Mouse (Mus musculus): ENCODE data around the gene Mtch2.
A peak's percentile ranks its signal among the peaks of the same experiment; 100 is the strongest.
"Not testable (repeated sequence)": the region's sequence is repeated elsewhere in the genome, so short reads cannot be mapped to it uniquely, and the experiment has no call there.

The Mtch2 gene

GRCm38 (mm10) chr2:90846955-90847680 is at the start of gene Mtch2:
Gene Mtch2 (plus strand): TSS chr2:90847155.
- DNase-seq, result peak; percentile 98 to 99

- no peak for DNase-seq
Observed at GRCm38 (mm10) chr2:90808241-90809126, 38.5 kb upstream of the Mtch2 start.

GRCm38 (mm10) chr2:90810751-90811150 is 36.2 kb upstream of the Mtch2 start:
- no peak for DNase-seq

- DNase-seq, result no peak
Observed at GRCm38 (mm10) chr2:90815266-90815665, 31.7 kb upstream of the Mtch2 start.

- DNase-seq, result no peak
Observed at GRCm38 (mm10) chr2:90816144-90816543, 30.8 kb upstream of the Mtch2 start.

GRCm38 (mm10) chr2:90818710-90819109 is 28.2 kb upstream of the Mtch2 start:
- DNase-seq, result no peak

GRCm38 (mm10) chr2:90820894-90821293 is 26.1 kb upstream of the Mtch2 start:
- no peak for DNase-seq

GRCm38 (mm10) chr2:90822978-90823377 is 24.0 kb upstream of the Mtch2 start:
- no peak for DNase-seq

- DNase-seq, result no peak
Observed at GRCm38 (mm10) chr2:90823781-90824180, 23.2 kb upstream of the Mtch2 start.

GRCm38 (mm10) chr2:90824528-90824927 is 22.4 kb upstream of the Mtch2 start:
- DNase-seq, result not testable (repeated sequence)

- DNase-seq, result no peak
Observed at GRCm38 (mm10) chr2:90825515-90826172, 21.3 kb upstream of the Mtch2 start.

GRCm38 (mm10) chr2:90828739-90829138 is 18.2 kb upstream of the Mtch2 start:
- DNase-seq, result no peak

- DNase-seq, result no peak
Observed at GRCm38 (mm10) chr2:90833502-90833901, 13.5 kb upstream of the Mtch2 start.

GRCm38 (mm10) chr2:90838621-90839020 is 8.3 kb upstream of the Mtch2 start:
- DNase-seq, result no peak

- no peak for DNase-seq
Observed at GRCm38 (mm10) chr2:90843666-90844065, 3.3 kb upstream of the Mtch2 start.

- no peak for DNase-seq
Observed at GRCm38 (mm10) chr2:90844262-90844661, 2.7 kb upstream of the Mtch2 start.

- DNase-seq, result no peak
Observed at GRCm38 (mm10) chr2:90845234-90845633, 1.7 kb upstream of the Mtch2 start.

- DNase-seq, result peak in 1 of 2 experiments; percentile 6
Observed at GRCm38 (mm10) chr2:90846171-90846570, 784 bp upstream of the Mtch2 start.

- no peak for DNase-seq
Observed at GRCm38 (mm10) chr2:90846597-90846954, 379 bp upstream of the Mtch2 start.

- no peak for DNase-seq
Observed at GRCm38 (mm10) chr2:90847681-90848050, 711 bp downstream of the Mtch2 start.

- DNase-seq, result no peak
Observed at GRCm38 (mm10) chr2:90848331-90848730, 1.4 kb downstream of the Mtch2 start.

- DNase-seq, result no peak
Observed at GRCm38 (mm10) chr2:90850401-90850800, 3.4 kb downstream of the Mtch2 start.

- no peak for DNase-seq
Observed at GRCm38 (mm10) chr2:90861486-90861885, 14.5 kb downstream of the Mtch2 start.

GRCm38 (mm10) chr2:90864184-90864583 is 17.2 kb downstream of the Mtch2 start:
- DNase-seq, result no peak
